Mouse (Mus musculus): ENCODE data around the gene Tmem182. TPM values are rescaled to one million over a fixed set of nuclear protein-coding genes. Genes with fewer than 3 reads are reported as not detected.

Tmem182 gene
- total RNA-seq, 1 experiment from 2014 or later = 1.4 TPM

GRCm38 (mm10) chr1:40867106-40867505 is 61.7 kb downstream of the Tmem182 start:
- no peak for DNase-seq

- no peak for DNase-seq
Observed at GRCm38 (mm10) chr1:40867651-40868050, 62.2 kb downstream of the Tmem182 start.

GRCm38 (mm10) chr1:40873760-40874455 is 68.5 kb downstream of the Tmem182 start:
- DNase-seq = no peak

- DNase-seq = peak; percentile 26
Observed at GRCm38 (mm10) chr1:40874456-40875375, 69.3 kb downstream of the Tmem182 start.

DNA sequence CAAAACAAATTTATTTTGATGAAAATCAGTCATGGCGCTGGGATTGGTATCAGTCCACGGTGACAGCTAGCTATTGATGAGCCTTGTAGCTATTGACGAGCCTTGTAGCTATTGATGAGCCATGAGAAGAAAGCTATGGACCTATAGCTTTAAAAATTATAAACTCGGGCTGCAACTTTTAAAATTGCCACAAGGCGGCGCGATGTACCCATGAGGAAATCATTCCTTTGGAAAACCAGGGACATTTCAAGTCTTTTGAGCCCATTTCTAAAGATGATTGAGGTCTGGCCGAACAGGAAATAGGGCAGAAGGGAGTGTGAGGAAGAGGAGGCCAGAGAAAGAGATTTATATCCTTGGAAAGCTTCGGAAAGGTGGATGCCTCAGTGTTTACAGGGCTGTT is 73.7 kb downstream of the Tmem182 start:
- peak; percentile 17 for DNase-seq

DNA sequence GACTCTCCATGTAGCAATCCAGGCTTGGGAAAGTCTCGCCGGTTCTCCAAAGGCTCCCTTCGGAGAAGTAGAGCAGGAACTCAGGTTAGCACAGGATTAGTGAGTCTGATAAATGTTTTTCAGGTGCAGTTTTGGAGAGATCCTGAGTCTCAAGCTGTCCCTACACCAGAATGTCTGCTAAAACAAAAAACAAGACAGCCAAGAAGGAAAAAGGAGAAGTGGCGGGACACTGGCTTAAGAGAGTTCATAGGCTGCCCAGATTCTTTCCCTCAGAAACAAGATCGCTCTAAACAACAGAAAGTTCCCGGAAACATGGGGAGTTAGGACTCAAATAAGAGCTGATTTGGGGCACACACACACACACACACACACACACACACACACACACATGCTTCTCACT is 74.1 kb downstream of the Tmem182 start:
- no peak for DNase-seq

GRCm38 (mm10) chr1:40880527-40880926 is 75.1 kb downstream of the Tmem182 start:
- no peak for DNase-seq

GRCm38 (mm10) chr1:40883856-40884255 is 78.5 kb downstream of the Tmem182 start:
- no peak for DNase-seq

DNA sequence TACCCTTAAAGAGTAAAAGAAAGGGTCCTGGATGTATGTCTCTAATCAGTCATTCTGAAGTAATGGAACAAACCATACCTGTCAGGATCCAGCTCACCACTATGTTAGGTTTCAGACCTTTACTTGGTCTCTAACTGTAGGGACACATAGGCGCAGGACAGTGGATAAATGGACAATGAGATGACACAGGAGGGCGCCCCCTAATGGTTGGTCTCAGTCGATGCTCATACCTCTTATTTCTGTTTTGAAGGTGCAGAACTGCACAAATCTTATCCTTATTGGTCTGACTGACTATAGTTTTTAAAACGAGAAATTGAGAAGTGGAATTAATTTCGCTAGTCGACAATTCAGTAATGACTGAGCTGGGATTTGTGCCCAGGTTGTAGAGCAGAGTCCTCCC is 79.5 kb downstream of the Tmem182 start:
- no peak for DNase-seq

- DNase-seq = peak; percentile 55
Observed at GRCm38 (mm10) chr1:40887673-40888072, 82.3 kb downstream of the Tmem182 start.

GRCm38 (mm10) chr1:40888396-40889040 is 83.1 kb downstream of the Tmem182 start:
- DNase-seq = no peak

- DNase-seq = no peak
Observed at GRCm38 (mm10) chr1:40889617-40890016, 84.2 kb downstream of the Tmem182 start.

DNA sequence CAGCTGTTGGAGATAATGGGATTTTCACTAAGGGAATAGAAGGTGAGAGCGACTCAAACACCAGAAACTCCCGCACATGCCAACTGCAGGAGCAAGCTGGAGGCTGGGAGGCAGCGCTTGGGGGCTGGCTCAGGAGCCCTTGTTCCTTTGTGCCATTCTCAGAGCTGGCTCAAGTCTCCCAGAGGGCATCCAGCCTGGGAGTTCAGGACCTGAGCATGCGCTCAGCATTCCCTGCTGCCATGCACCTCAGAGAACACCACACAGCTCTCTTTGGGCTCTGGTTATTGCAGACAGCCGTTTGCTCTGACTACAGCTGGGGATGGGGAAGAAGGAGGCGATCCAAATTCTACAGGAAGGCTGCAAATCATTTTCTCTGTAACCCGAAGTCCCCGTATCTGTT is 84.8 kb downstream of the Tmem182 start:
- DNase-seq = no peak

DNA sequence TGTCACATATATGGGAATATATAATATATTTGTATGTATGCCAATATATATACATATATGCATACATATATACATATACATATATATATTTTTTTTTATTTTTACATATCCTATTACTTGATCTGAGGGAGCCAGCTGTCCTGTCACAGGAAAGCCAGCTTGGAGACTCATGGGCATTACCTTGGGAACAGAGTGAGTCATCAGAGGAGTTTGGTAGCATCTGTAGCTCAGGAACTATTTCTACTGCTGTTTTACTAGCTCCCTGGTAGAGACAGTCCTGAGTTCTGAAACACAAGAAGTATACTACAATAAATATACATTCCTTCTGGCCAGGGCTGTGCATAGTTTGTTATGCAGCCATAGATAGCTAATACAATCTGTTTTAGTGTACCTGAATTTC is 98.3 kb downstream of the Tmem182 start:
- DNase-seq = no peak

Other genes starting within 250 kb of the Tmem182 start
- not detected in 2 replicates for gene Slc9a4, start 225.5 kb upstream of the Tmem182 start, total RNA-seq (2021)
- gene Slc9a2, start 125.0 kb upstream of the Tmem182 start, total RNA-seq (2021) = 0.12 TPM in 1 of 2 replicates, not detected in the other
- 2.9 and 5.3 TPM in 2 replicates for gene Mfsd9, start 14.9 kb upstream of the Tmem182 start, total RNA-seq (2021)

Data from adrenal gland, postnatal 25 days (tissue).